Mouse (Mus musculus) CH12.LX (cell line): ENCODE measurements around the gene Lca5l. TPM values are rescaled to one million over a fixed set of nuclear protein-coding genes. Genes with fewer than 3 reads are reported as not detected.

Experiments
- DNase-seq: peaks from one replicate; pipeline ENCODE4 v3.0.0-alpha.2; 2013; ENCODE audit errors: extremely low read depth
- H3K27ac ChIP-seq: 2 replicates; pipeline ENCODE4 v1.5.1; 2012; ENCODE audit warnings: low read depth, mild to moderate bottlenecking, control low read depth, moderate library complexity; ENCODE audit not compliant: insufficient read depth
- H3K27me3 ChIP-seq: replicated peaks from 2 replicates; pipeline ENCODE3; 2012; ENCODE audit warnings: inconsistent platforms
- H3K36me3 ChIP-seq, 2 experiments: replicated peaks in 1 of 2; 2 replicates each; pipeline versions ENCODE3 to v1.6.1; 2012; ENCODE audit warnings: inconsistent platforms in 1 of 2, low read length in 1 of 2, mild to moderate bottlenecking in 1 of 2, mixed read lengths in 1 of 2, moderate library complexity in 1 of 2; ENCODE audit not compliant: control insufficient read depth in 1 of 2, insufficient read depth in 1 of 2
- H3K4me1 ChIP-seq, 2 experiments: 2 replicates each; pipeline ENCODE4 v1.6.1; 2012; ENCODE audit warnings: inconsistent platforms in 1 of 2, moderate library complexity in 1 of 2; ENCODE audit not compliant: insufficient read depth in 2 of 2, control insufficient read depth in 1 of 2
- H3K4me2 ChIP-seq: 2 replicates; pipeline ENCODE4 v1.6.1; 2012; ENCODE audit warnings: low read depth, mild to moderate bottlenecking, control low read depth; ENCODE audit not compliant: poor library complexity, insufficient read depth, severe bottlenecking
- H3K4me3 ChIP-seq, 3 experiments: fragments of 150-350 bp in 1 of 3; sonication (generic) in 1 of 3; replicated peaks in 1 of 3; 2 replicates each; pipeline versions ENCODE3 to v1.5.1; 2011 to 2012; ENCODE audit warnings: low read depth in 2 of 3, low read length in 2 of 3, mild to moderate bottlenecking in 2 of 3, moderate library complexity in 2 of 3, control low read depth in 1 of 3, improper control_type of control experiment in 1 of 3, inconsistent platforms in 1 of 3, mixed read lengths in 1 of 3; ENCODE audit not compliant: poor library complexity in 1 of 3
- H3K79me2 ChIP-seq: replicated peaks from 2 replicates; pipeline ENCODE4 v1.6.1; 2012; ENCODE audit warnings: mild to moderate bottlenecking, moderate library complexity; ENCODE audit not compliant: control insufficient read depth, poor library complexity, insufficient read depth, severe bottlenecking; ENCODE audit errors: extremely low read depth
- H3K9ac ChIP-seq: 2 replicates; pipeline ENCODE4 v1.6.1; 2012; ENCODE audit warnings: low read depth, mild to moderate bottlenecking, control low read depth, moderate library complexity; ENCODE audit not compliant: insufficient read depth
- H3K9me3 ChIP-seq: replicated peaks from 2 replicates; pipeline ENCODE3; 2012; ENCODE audit warnings: low read length, inconsistent platforms, mixed read lengths
- CTCF ChIP-seq, 2 experiments: IDR thresholded peaks in 1 of 2; conservative IDR thresholded peaks in 1 of 2; 2 replicates each; pipeline ENCODE4 v1.5.1; 2011 to 2012; ENCODE audit warnings: low read depth in 2 of 2, low read length in 2 of 2, improper control_type of control experiment in 1 of 2, inconsistent platforms in 1 of 2, mild to moderate bottlenecking in 1 of 2, moderate library complexity in 1 of 2
- ELF1 ChIP-seq: IDR thresholded peaks from 2 replicates; pipeline ENCODE4 v1.6.1; 2014; ENCODE audit warnings: low read depth, mild to moderate bottlenecking, inconsistent platforms, low read length, improper control_type of control experiment
- GABPA ChIP-seq: IDR thresholded peaks from 2 replicates; pipeline ENCODE4 v1.6.1; 2012; ENCODE audit warnings: low read depth, low read length, improper control_type of control experiment, inconsistent platforms; ENCODE audit not compliant: insufficient replicate concordance
- IRF4 ChIP-seq: IDR thresholded peaks from 2 replicates; pipeline ENCODE4 v1.6.1; 2014; ENCODE audit warnings: low read depth, mild to moderate bottlenecking, inconsistent platforms, low read length, improper control_type of control experiment
- JUN ChIP-seq: IDR thresholded peaks from 2 replicates; pipeline ENCODE4 v1.6.1; 2011; ENCODE audit warnings: low read depth, mild to moderate bottlenecking, low read length, improper control_type of control experiment, moderate library complexity; ENCODE audit not compliant: insufficient read depth
- MAFK ChIP-seq: IDR thresholded peaks from 2 replicates; pipeline ENCODE4 v1.6.1; 2011; ENCODE audit warnings: low read length, improper control_type of control experiment; ENCODE audit not compliant: insufficient replicate concordance
- NRF1 ChIP-seq: IDR thresholded peaks from 2 replicates; pipeline ENCODE4 v1.6.1; 2014; ENCODE audit warnings: low read depth, mild to moderate bottlenecking, inconsistent platforms, low read length, improper control_type of control experiment, moderate library complexity
- PAX5 ChIP-seq: IDR thresholded peaks from 2 replicates; pipeline ENCODE4 v1.6.1; 2012; ENCODE audit warnings: low read length, inconsistent platforms, mixed read lengths
- RAD21 ChIP-seq: IDR thresholded peaks from 2 replicates; pipeline ENCODE4 v1.6.1; 2011; ENCODE audit warnings: low read depth, mild to moderate bottlenecking, low read length, improper control_type of control experiment, moderate library complexity
- RCOR1 ChIP-seq: conservative IDR thresholded peaks from 2 replicates; pipeline ENCODE4 v1.6.1; 2012; ENCODE audit warnings: low read depth, mild to moderate bottlenecking, inconsistent platforms, low read length, improper control_type of control experiment
- SIN3A ChIP-seq: IDR thresholded peaks from 2 replicates; pipeline ENCODE4 v1.6.1; 2012; ENCODE audit warnings: low read length, improper control_type of control experiment, inconsistent platforms
- SMC3 ChIP-seq: IDR thresholded peaks from 2 replicates; pipeline ENCODE4 v1.6.1; 2011; ENCODE audit warnings: low read depth, low read length, improper control_type of control experiment
- TCF12 ChIP-seq: IDR thresholded peaks from 2 replicates; pipeline ENCODE4 v1.6.1; 2014; ENCODE audit warnings: low read depth, mild to moderate bottlenecking, inconsistent platforms, low read length, improper control_type of control experiment
- ZKSCAN1 ChIP-seq: IDR thresholded peaks from 2 replicates; pipeline ENCODE4 v1.6.1; 2012; ENCODE audit warnings: low read depth, inconsistent platforms, low read length, improper control_type of control experiment, borderline replicate concordance
- dilution Hi-C: fragments of 300-500 bp; cut with MboI; formaldehyde crosslinking; loops from 2 replicates; pipeline ENCODE4 v1.14.3; 2020; ENCODE audit warnings: low sequenced_read_pairs; ENCODE audit not compliant: extremely low pct_unique_long_range_greater_than_20kb, extremely low pct_ligation_motif_present
- in situ Hi-C: fragments of 300-500 bp; cut with MboI; formaldehyde crosslinking; loops from 3 replicates; pipeline ENCODE4 v1.14.3; 2019; ENCODE audit warnings: low sequenced_read_pairs, low pct_ligation_motif_present, low pct_unique_long_range_greater_than_20kb, mixed read lengths
- polyA plus RNA-seq: library from polyadenylated mRNA; unstranded; fragments of >175 nt; gene quantifications from 2 replicates; pipeline ENCODE4 v1.2.1, GENCODE M21; 2012; ENCODE audit warnings: low read depth; ENCODE audit not compliant: insufficient read length
- total RNA-seq, 2 experiments: library from RNA; depleted of rRNA; stranded (reverse); fragments of 300-350 nt in 1 of 2; fragments of >200 nt in 1 of 2; gene quantifications; 2 replicates each; pipeline ENCODE4 v1.2.3; 2012 to 2014

Lca5l gene
- total and polyA plus RNA-seq, 3 experiments, result 0.04 to 0.33 TPM; not detected in 1

- H3K9me3 ChIP-seq, result no peaks in the 10 kb centered on the region
Measured at GRCm38 (mm10) chr16:96151551-96151950, 40.5 kb downstream of the Lca5l start.

GRCm38 (mm10) chr16:96150995-96151394, 41.1 kb downstream of the Lca5l start:
- Histone ChIP-seq H3K4me3 (no peak overlapping the region), H3K9ac (no peak overlapping the region), H3K27me3 (no peaks in the 10 kb centered on the region), H3K79me2 (peaks cover 13% of the 10 kb centered on the region; the same call in 1 of the 2 replicates), H3K4me2 (no peak overlapping the region), H3K9me3 (no peaks in the 10 kb centered on the region), H3K4me1 (peaks cover 12 to 28% of the 10 kb centered on the region in 2 experiments), H3K36me3 (peaks cover 23 to 87% of the 10 kb centered on the region in 2 experiments), H3K27ac (no peak overlapping the region)
- TF ChIP-seq ZKSCAN1 (no peak), RCOR1 (no peak), SMC3 (no peak), SIN3A (no peak), JUN (no peak), TCF12 (no peak), MAFK (no peak)
- in situ Hi-C loops, result loop anchor here (10.0 kb wide), 1 partner anchor 116 kb away; no protein-coding TSS in a partner anchor
- no peak for DNase-seq
- dilution Hi-C loops, result no loop called here

More at GRCm38 (mm10) chr16:96151551-96151950, 40.5 kb downstream of the Lca5l start:
- DNase-seq, result peak; percentile 65
- peaks cover 7 to 23% of the 10 kb centered on the region in 2 experiments for H3K4me1 ChIP-seq
- H3K9ac ChIP-seq, result no peak overlapping the region
- dilution Hi-C loops (no loop called here), in situ Hi-C loops (loop anchor here (10.0 kb wide), 1 partner anchor 117 kb away; no protein-coding TSS in a partner anchor)
- no peak overlapping the region for H3K4me2 ChIP-seq
- TF ChIP-seq ELF1 (peak; percentile 52), CTCF (conservative IDR thresholded peaks at IDR 0.05 in 1 of 2, IDR thresholded peaks at IDR 0.05 in 1 of 2; ENCODE audit: low read depth in 2 of 2, low read length in 2 of 2) (peak; percentile 77 to 94), SMC3 (peak; percentile 94), GABPA (no peak), IRF4 (0 out of 2 replicates have a peak, but pooled peaks have one; percentile 19), PAX5 (no peak), RAD21 (peak; percentile 81), NRF1 (peak; percentile 47; the same call in 1 of the 2 replicates)
- H3K4me3 ChIP-seq, result no peak overlapping the region
- no peaks in the 10 kb centered on the region for H3K27me3 ChIP-seq
- H3K27ac ChIP-seq, result no peak overlapping the region
- H3K79me2 ChIP-seq, result 0 out of 2 replicates have a peak, but pooled peaks cover 8% of the 10 kb centered on the region
- H3K36me3 ChIP-seq, result peaks cover 25 to 90% of the 10 kb centered on the region in 2 experiments
